Mouse (Mus musculus) intestine, embryonic 16.5 days (tissue): Measurements from ENCODE around the gene Fgfr2. TPM values are rescaled to one million over a fixed set of nuclear protein-coding genes. Genes with fewer than 3 reads are reported as not detected.

Source experiments
- ATAC-seq: fragments of 200-750 bp; cut with Nextera tagmentation; 2 replicates; pipeline ENCODE4 v1.8.0; 2017; ENCODE audit warnings: moderate TSS enrichment, moderate library complexity
- H3K27ac ChIP-seq: fragments of 300-500 bp; sonication (generic); 2 replicates; pipeline ENCODE4 v1.5.1; 2014; ENCODE audit warnings: mild to moderate bottlenecking, low read length
- H3K27me3 ChIP-seq: fragments of 300-500 bp; sonication (generic); replicated peaks from 2 replicates; pipeline ENCODE4 v1.6.1; 2014; ENCODE audit warnings: low read length, control low read depth, mixed read lengths; ENCODE audit not compliant: control insufficient read depth, insufficient read depth
- H3K36me3 ChIP-seq: fragments of 300-500 bp; sonication (generic); 2 replicates; pipeline ENCODE4 v1.6.1; 2014; ENCODE audit warnings: low read length, control low read depth; ENCODE audit not compliant: control insufficient read depth, insufficient read depth
- H3K4me1 ChIP-seq: fragments of 300-500 bp; sonication (generic); 2 replicates; pipeline ENCODE4 v1.6.1; 2014; ENCODE audit warnings: low read length, control low read depth, mixed read lengths; ENCODE audit not compliant: control insufficient read depth, insufficient read depth
- H3K4me2 ChIP-seq: fragments of 300-500 bp; sonication (generic); 2 replicates; pipeline ENCODE4 v1.6.1; 2014; ENCODE audit warnings: low read depth, low read length, control low read depth
- H3K4me3 ChIP-seq: fragments of 300-500 bp; sonication (generic); 2 replicates; pipeline ENCODE4 v1.5.1; 2014; ENCODE audit warnings: mild to moderate bottlenecking, low read length
- H3K9ac ChIP-seq: fragments of 300-500 bp; sonication (generic); 2 replicates; pipeline ENCODE4 v1.6.1; 2014; ENCODE audit warnings: low read depth, low read length
- H3K9me3 ChIP-seq: fragments of 300-500 bp; sonication (generic); 2 replicates; pipeline ENCODE4 v1.6.1; 2016; ENCODE audit warnings: low read length, control low read depth; ENCODE audit not compliant: control insufficient read depth
- WGBS: fragments of 180-500 bp; shearing (Covaris S2); extraction: QIAGEN DNeasy Blood & Tissue Kit; methylation state at CpG from one replicate; pipeline ENCODE4 v1.1.7; 2014; 5-methylcytosine and 5-hydroxymethylcytosine counted together
- polyA plus RNA-seq: library from polyadenylated mRNA; unstranded; fragments of >200 nt; fragmentation: Nextera tagmentation; extraction: Ambion mirVana; gene quantifications from 2 replicates; pipeline ENCODE4 v1.2.1, GENCODE M21; 2015

Fgfr2 gene
- polyA plus RNA-seq, 1 experiment from 2014 or later: 47.3 TPM

- Histone ChIP-seq H3K9ac (no peak overlapping the region), H3K4me3 (no peak overlapping the region), H3K36me3 (no peaks in the 10 kb centered on the region), H3K27ac (no peak overlapping the region), H3K4me2 (no peak overlapping the region), H3K9me3 (no peaks in the 10 kb centered on the region), H3K4me1 (peaks cover 62% of the 10 kb centered on the region), H3K27me3 (no peaks in the 10 kb centered on the region)
- 57% methylated on average over 8 of the region's 8 CpGs for WGBS
- ATAC-seq: no peak
Measured at GRCm38 (mm10) chr7:132304424-132305085, 818.6 kb downstream of the Fgfr2 start.

GRCm38 (mm10) chr7:132303988-132304387, 819.2 kb downstream of the Fgfr2 start:
- Histone ChIP-seq H3K4me2 (no peak overlapping the region), H3K4me1 (peaks cover 62% of the 10 kb centered on the region), H3K4me3 (no peak overlapping the region), H3K36me3 (no peaks in the 10 kb centered on the region), H3K9ac (no peak overlapping the region), H3K27me3 (no peaks in the 10 kb centered on the region), H3K9me3 (no peaks in the 10 kb centered on the region), H3K27ac (no peak overlapping the region)
- ATAC-seq: no peak
- 58% methylated on average over 7 of the region's 7 CpGs for WGBS

GRCm38 (mm10) chr7:132302508-132303241, 820.5 kb downstream of the Fgfr2 start:
- H3K36me3 ChIP-seq: no peaks in the 10 kb centered on the region
- no peaks in the 10 kb centered on the region for H3K27me3 ChIP-seq
- H3K4me2 ChIP-seq: no peak overlapping the region
- no peak for ATAC-seq
- peaks cover 61% of the 10 kb centered on the region for H3K4me1 ChIP-seq
- no peak overlapping the region for H3K4me3 ChIP-seq
- no peak overlapping the region for H3K27ac ChIP-seq
- no peaks in the 10 kb centered on the region for H3K9me3 ChIP-seq
- no peak overlapping the region for H3K9ac ChIP-seq
- 67% methylated on average over 8 of the region's 8 CpGs for WGBS

GRCm38 (mm10) chr7:132299661-132300210, 823.4 kb downstream of the Fgfr2 start:
- no peaks in the 10 kb centered on the region for H3K36me3 ChIP-seq
- H3K9ac ChIP-seq: no peak overlapping the region
- H3K4me1 ChIP-seq: peaks cover 46% of the 10 kb centered on the region
- 35% methylated on average over 5 of the region's 5 CpGs for WGBS
- 0 out of 2 replicates have a peak, but pooled peaks have one; percentile 50 for ATAC-seq
- H3K4me2 ChIP-seq: no peak overlapping the region
- H3K9me3 ChIP-seq: no peaks in the 10 kb centered on the region
- no peaks in the 10 kb centered on the region for H3K27me3 ChIP-seq
- H3K27ac ChIP-seq: peak overlapping the region; percentile 39; the same call in 1 of the 2 replicates
- no peak overlapping the region for H3K4me3 ChIP-seq

GRCm38 (mm10) chr7:132298412-132298990, 824.6 kb downstream of the Fgfr2 start:
- Histone ChIP-seq H3K4me1 (peaks cover 44% of the 10 kb centered on the region), H3K36me3 (no peaks in the 10 kb centered on the region), H3K27ac (no peak overlapping the region), H3K9ac (no peak overlapping the region), H3K4me2 (no peak overlapping the region), H3K4me3 (no peak overlapping the region), H3K27me3 (no peaks in the 10 kb centered on the region), H3K9me3 (no peaks in the 10 kb centered on the region)
- ATAC-seq: no peak
- WGBS: 64% methylated on average over 7 of the region's 7 CpGs

GRCm38 (mm10) chr7:132296661-132297443, 826.3 kb downstream of the Fgfr2 start:
- Histone ChIP-seq H3K27me3 (no peaks in the 10 kb centered on the region), H3K4me2 (no peak overlapping the region), H3K27ac (no peak overlapping the region), H3K4me1 (peaks cover 33% of the 10 kb centered on the region), H3K9me3 (no peaks in the 10 kb centered on the region), H3K9ac (no peak overlapping the region), H3K36me3 (no peaks in the 10 kb centered on the region), H3K4me3 (no peak overlapping the region)
- 67% methylated on average over 4 of the region's 4 CpGs for WGBS
- ATAC-seq: no peak

GRCm38 (mm10) chr7:132296132-132296531, 827.0 kb downstream of the Fgfr2 start:
- Histone ChIP-seq H3K4me2 (no peak overlapping the region), H3K27me3 (no peaks in the 10 kb centered on the region), H3K4me1 (peaks cover 30% of the 10 kb centered on the region), H3K9ac (no peak overlapping the region), H3K4me3 (no peak overlapping the region), H3K9me3 (no peaks in the 10 kb centered on the region), H3K27ac (no peak overlapping the region), H3K36me3 (no peaks in the 10 kb centered on the region)
- ATAC-seq: no peak
- 75% methylated on average over 3 of the region's 3 CpGs for WGBS

GRCm38 (mm10) chr7:132287340-132287664, 835.8 kb downstream of the Fgfr2 start:
- Histone ChIP-seq H3K9me3 (no peaks in the 10 kb centered on the region), H3K4me3 (no peak overlapping the region), H3K9ac (peak overlapping the region; percentile 52; the same call in 1 of the 2 replicates), H3K27ac (peak overlapping the region; percentile 95), H3K36me3 (no peaks in the 10 kb centered on the region), H3K4me1 (peaks cover 80% of the 10 kb centered on the region), H3K27me3 (no peaks in the 10 kb centered on the region), H3K4me2 (peak overlapping the region; percentile 24; the same call in 1 of the 2 replicates)
- WGBS: 58% methylated on average over 3 of the region's 3 CpGs
- no peak for ATAC-seq
